Mouse (Mus musculus) heart, postnatal 36 days (tissue): ENCODE measurements around the gene Krtap9-3. TPM values are rescaled to one million over a fixed set of nuclear protein-coding genes. Genes with fewer than 3 reads are reported as not detected.

Experiments
- DNase-seq, 2 experiments: peaks; one replicate each; pipeline ENCODE4 v3.0.0; 2021 to 2022
- intact Hi-C: fragments of 180-260 bp; cut with DNase I; formaldehyde crosslinking; loops from one replicate; pipeline ENCODE4 v1.15.1; 2025
- total RNA-seq, 2 experiments: library from RNA; stranded (reverse); gene quantifications; 2 replicates each; pipeline ENCODE4 v1.2.3; 2021

Gene Krtap9-3
- total RNA-seq, 2 experiments from 2014 or later, result not detected

GRCm38 (mm10) chr11:99574106-99574505, 23.8 kb downstream of the Krtap9-3 start:
- peak; percentile 44 to 66 for DNase-seq
- intact Hi-C loops, result loop anchor here (2.0 kb wide), 2 partner anchors 109 to 195 kb away; no protein-coding TSS in a partner anchor

GRCm38 (mm10) chr11:99573164-99573563, 24.7 kb downstream of the Krtap9-3 start:
- intact Hi-C loops, result no loop called here
- DNase-seq, result no peak

GRCm38 (mm10) chr11:99566530-99566929, 31.4 kb downstream of the Krtap9-3 start, which contains the start of gene Krtap3-1:
Krtap3-1 (minus strand) TSS chr11:99566630.
- intact Hi-C loops, result no loop called here
- no peak for DNase-seq

GRCm38 (mm10) chr11:99562580-99562979, 35.3 kb downstream of the Krtap9-3 start:
- no peak for DNase-seq
- intact Hi-C loops, result no loop called here

GRCm38 (mm10) chr11:99559366-99559765, 38.5 kb downstream of the Krtap9-3 start, which contains the start of gene Gm11939:
Gm11939 (minus strand) TSS chr11:99559466.
- intact Hi-C loops, result no loop called here
- DNase-seq, result no peak

- no peak for DNase-seq
- intact Hi-C loops, result no loop called here
These were observed 39.7 kb downstream of the Krtap9-3 start for GRCm38 (mm10) chr11:99557976-99558745.

GRCm38 (mm10) chr11:99556753-99557152, 41.2 kb downstream of the Krtap9-3 start, which contains the start of gene Krtap3-2:
Krtap3-2 (minus strand) TSS chr11:99556853.
- no peak for DNase-seq
- intact Hi-C loops, result no loop called here

- DNase-seq, result no peak
- intact Hi-C loops, result no loop called here
These were observed 41.7 kb downstream of the Krtap9-3 start for GRCm38 (mm10) chr11:99556195-99556594.

- intact Hi-C loops, result no loop called here
- no peak for DNase-seq
These were observed 47.1 kb downstream of the Krtap9-3 start, which contains the start of gene Krtap3-3 for GRCm38 (mm10) chr11:99550765-99551164. Krtap3-3 (minus strand) TSS chr11:99550865.

GRCm38 (mm10) chr11:99547892-99548291, 50.0 kb downstream of the Krtap9-3 start:
- intact Hi-C loops, result no loop called here
- DNase-seq, result no peak

Other genes starting within 250 kb of the Krtap9-3 start
- gene Krt27, start 247.0 kb downstream of the Krtap9-3 start, total RNA-seq, result not detected
- not detected for gene Krt28, start 223.2 kb downstream of the Krtap9-3 start, total RNA-seq
- 1 to 10 TPM; 3.4 to 3.7 TPM for gene Krt10, start 208.7 kb downstream of the Krtap9-3 start, total RNA-seq
- not detected for gene Krt12, start 175.8 kb downstream of the Krtap9-3 start, total RNA-seq
- not detected for gene Krt20, start 160.0 kb downstream of the Krtap9-3 start, total RNA-seq
- not detected for gene Krt23, start 105.0 kb downstream of the Krtap9-3 start, total RNA-seq
- not detected for gene Krt39, start 76.8 kb downstream of the Krtap9-3 start, total RNA-seq
- gene Krt40, start 54.9 kb downstream of the Krtap9-3 start, total RNA-seq, result not detected
- not detected for gene Krtap3-3, start 47.2 kb downstream of the Krtap9-3 start, total RNA-seq
- gene Krtap3-2, start 41.3 kb downstream of the Krtap9-3 start, total RNA-seq, result not detected
- gene Gm11939, start 38.6 kb downstream of the Krtap9-3 start, total RNA-seq, result not detected
- gene Krtap3-1, start 31.5 kb downstream of the Krtap9-3 start, total RNA-seq, result not detected
- not detected for gene Krtap1-5, start 17.1 kb downstream of the Krtap9-3 start, total RNA-seq
- gene Krtap1-4, start 14.5 kb downstream of the Krtap9-3 start, total RNA-seq, result not detected
- not detected for gene Krtap1-3, start 6.8 kb downstream of the Krtap9-3 start, total RNA-seq
- gene Gm11938, start 5.2 kb upstream of the Krtap9-3 start, total RNA-seq, result not detected
- not detected for gene Gm11937, start 12.1 kb upstream of the Krtap9-3 start, total RNA-seq
- gene Krtap2-4, start 16.7 kb upstream of the Krtap9-3 start, total RNA-seq, result not detected
- gene Gm11562, start 22.3 kb upstream of the Krtap9-3 start, total RNA-seq, result not detected
- gene Krtap4-1, start 30.1 kb upstream of the Krtap9-3 start, total RNA-seq, result not detected
- gene Krtap4-2, start 37.0 kb upstream of the Krtap9-3 start, total RNA-seq, result not detected
- not detected for gene Krtap4-7, start 46.0 kb upstream of the Krtap9-3 start, total RNA-seq
- not detected for gene Gm11555, start 52.1 kb upstream of the Krtap9-3 start, total RNA-seq
- not detected for gene Gm11563, start 60.9 kb upstream of the Krtap9-3 start, total RNA-seq
- gene Krtap4-6, start 67.9 kb upstream of the Krtap9-3 start, total RNA-seq, result not detected
- gene Gm14190, start 92.6 kb upstream of the Krtap9-3 start, total RNA-seq, result not detected
- not detected for gene Gm14180, start 136.2 kb upstream of the Krtap9-3 start, total RNA-seq
- not detected for gene Gm11595, start 174.8 kb upstream of the Krtap9-3 start, total RNA-seq
- gene Krtap4-8, start 182.6 kb upstream of the Krtap9-3 start, total RNA-seq, result not detected
- not detected for gene Krtap4-9, start 187.1 kb upstream of the Krtap9-3 start, total RNA-seq
- not detected for gene Gm11596, start 195.4 kb upstream of the Krtap9-3 start, total RNA-seq
- gene Gm11569, start 200.8 kb upstream of the Krtap9-3 start, total RNA-seq, result not detected
- gene Gm11554, start 206.3 kb upstream of the Krtap9-3 start, total RNA-seq, result not detected
- not detected for gene Krtap4-13, start 211.8 kb upstream of the Krtap9-3 start, total RNA-seq
- not detected for gene Gm11564, start 217.6 kb upstream of the Krtap9-3 start, total RNA-seq
- gene 2300003K06Rik, start 240.0 kb upstream of the Krtap9-3 start, total RNA-seq, result not detected